Mouse (Mus musculus) heart, embryonic 15.5 days (tissue): ENCODE results near the gene Zfp740. TPM values are rescaled to one million over a fixed set of nuclear protein-coding genes. Genes with fewer than 3 reads are reported as not detected.
A peak's percentile ranks its signal among the peaks of the same experiment; 100 is the strongest.

Experiments
- ATAC-seq: fragments of 200-750 bp; cut with Nextera tagmentation; replicated peaks from 2 replicates; pipeline ENCODE4 v1.8.0; 2017; ENCODE audit warnings: low read depth, moderate TSS enrichment; ENCODE audit not compliant: insufficient number of reproducible peaks, insufficient read depth, low FRiP score
- H3K27ac ChIP-seq: fragments of 300-500 bp; sonication (generic); 2 replicates; pipeline ENCODE4 v1.5.1; 2015; ENCODE audit warnings: mild to moderate bottlenecking, inconsistent platforms
- H3K27me3 ChIP-seq: fragments of 300-500 bp; sonication (generic); 2 replicates; pipeline ENCODE4 v1.6.1; 2015; ENCODE audit warnings: inconsistent platforms
- H3K36me3 ChIP-seq: fragments of 300-500 bp; sonication (generic); 2 replicates; pipeline ENCODE4 v1.6.1; 2015; ENCODE audit warnings: mild to moderate bottlenecking, inconsistent platforms
- H3K4me1 ChIP-seq: fragments of 300-500 bp; sonication (generic); replicated peaks from 2 replicates; pipeline ENCODE4 v1.6.1; 2015; ENCODE audit warnings: inconsistent platforms
- H3K4me2 ChIP-seq: fragments of 300-500 bp; sonication (generic); 2 replicates; pipeline ENCODE4 v1.6.1; 2015; ENCODE audit warnings: inconsistent platforms, mild to moderate bottlenecking, moderate library complexity
- H3K4me3 ChIP-seq: fragments of 300-500 bp; sonication (generic); 2 replicates; pipeline ENCODE4 v1.5.1; 2015; ENCODE audit warnings: mild to moderate bottlenecking, inconsistent platforms
- H3K9ac ChIP-seq: fragments of 300-500 bp; sonication (generic); 2 replicates; pipeline ENCODE4 v1.6.1; 2015; ENCODE audit warnings: mild to moderate bottlenecking, inconsistent platforms
- H3K9me3 ChIP-seq: fragments of 300-500 bp; sonication (generic); replicated peaks from 2 replicates; pipeline ENCODE4 v1.6.1; 2016; ENCODE audit warnings: inconsistent platforms
- WGBS: fragments of 180-500 bp; shearing (Covaris S2); methylation state at CpG from one replicate; pipeline ENCODE4 v1.1.7; 2015; ENCODE audit warnings: mixed read lengths; 5-methylcytosine and 5-hydroxymethylcytosine counted together
- polyA plus RNA-seq: library from polyadenylated mRNA; unstranded; fragments of >200 nt; fragmentation: Nextera tagmentation; extraction: Ambion mirVana; gene quantifications from 2 replicates; pipeline ENCODE4 v1.2.1, GENCODE M21; 2015

Gene Zfp740
- polyA plus RNA-seq, 1 experiment from 2014 or later, result 25.8 TPM

DNA sequence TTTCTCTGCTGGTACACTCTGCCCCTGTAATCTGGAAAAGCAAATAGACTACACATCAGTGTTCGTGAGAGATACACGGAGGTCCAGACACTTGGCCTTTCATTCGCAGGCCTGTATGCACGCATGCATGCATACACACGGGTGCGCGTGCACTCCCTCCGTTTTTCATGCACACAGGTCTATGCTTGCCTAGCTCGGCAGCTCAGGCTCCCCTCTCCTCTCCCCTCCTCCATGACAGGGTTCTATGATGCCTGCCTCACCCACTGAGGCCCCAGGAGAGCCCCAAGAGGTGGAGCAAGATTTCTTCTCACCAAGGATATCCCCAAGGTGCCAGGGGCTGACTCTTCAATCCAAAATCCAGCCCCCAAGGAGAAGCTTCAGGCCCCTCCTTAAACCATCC is 46.9 kb downstream of the Zfp740 start:
- Histone ChIP-seq H3K9me3 (no peaks in the 10 kb centered on the region), H3K9ac (0 out of 2 replicates have a peak overlapping the region, but pooled peaks have one; percentile 40), H3K36me3 (no peaks in the 10 kb centered on the region), H3K4me3 (no peak overlapping the region), H3K4me2 (no peak overlapping the region), H3K4me1 (peaks cover 43% of the 10 kb centered on the region), H3K27me3 (peaks cover 50% of the 10 kb centered on the region), H3K27ac (peak overlapping the region; percentile 96)
- 60% methylated on average over 9 of the region's 9 CpGs for whole genome bisulfite sequencing
- no peak for ATAC-seq

DNA sequence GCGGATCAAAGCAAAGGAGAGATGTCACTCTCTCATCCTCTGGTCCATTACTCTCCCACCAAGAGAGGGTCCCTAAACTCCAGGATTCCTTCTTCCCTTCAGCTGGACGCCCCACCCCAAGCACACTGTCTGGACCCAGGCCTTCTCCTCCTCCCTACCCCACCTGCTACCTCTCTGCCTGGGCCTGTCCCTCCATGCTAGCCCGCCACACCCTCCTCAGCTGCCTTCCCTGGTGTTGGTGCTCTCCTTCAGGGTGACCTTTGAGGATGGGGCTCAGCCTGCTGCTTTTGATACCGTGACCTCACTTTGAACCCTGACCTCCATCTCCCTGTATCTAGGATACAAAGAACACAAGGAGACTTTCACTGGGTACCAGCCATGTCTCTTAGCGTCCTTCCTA is 47.5 kb downstream of the Zfp740 start:
- Histone ChIP-seq H3K27me3 (peaks cover 55% of the 10 kb centered on the region), H3K4me3 (no peak overlapping the region), H3K9ac (no peak overlapping the region), H3K27ac (no peak overlapping the region), H3K4me2 (no peak overlapping the region), H3K4me1 (peaks cover 38% of the 10 kb centered on the region), H3K9me3 (no peaks in the 10 kb centered on the region), H3K36me3 (no peaks in the 10 kb centered on the region)
- no peak for ATAC-seq
- whole genome bisulfite sequencing, result 80% methylated on average over 5 of the region's 5 CpGs

DNA sequence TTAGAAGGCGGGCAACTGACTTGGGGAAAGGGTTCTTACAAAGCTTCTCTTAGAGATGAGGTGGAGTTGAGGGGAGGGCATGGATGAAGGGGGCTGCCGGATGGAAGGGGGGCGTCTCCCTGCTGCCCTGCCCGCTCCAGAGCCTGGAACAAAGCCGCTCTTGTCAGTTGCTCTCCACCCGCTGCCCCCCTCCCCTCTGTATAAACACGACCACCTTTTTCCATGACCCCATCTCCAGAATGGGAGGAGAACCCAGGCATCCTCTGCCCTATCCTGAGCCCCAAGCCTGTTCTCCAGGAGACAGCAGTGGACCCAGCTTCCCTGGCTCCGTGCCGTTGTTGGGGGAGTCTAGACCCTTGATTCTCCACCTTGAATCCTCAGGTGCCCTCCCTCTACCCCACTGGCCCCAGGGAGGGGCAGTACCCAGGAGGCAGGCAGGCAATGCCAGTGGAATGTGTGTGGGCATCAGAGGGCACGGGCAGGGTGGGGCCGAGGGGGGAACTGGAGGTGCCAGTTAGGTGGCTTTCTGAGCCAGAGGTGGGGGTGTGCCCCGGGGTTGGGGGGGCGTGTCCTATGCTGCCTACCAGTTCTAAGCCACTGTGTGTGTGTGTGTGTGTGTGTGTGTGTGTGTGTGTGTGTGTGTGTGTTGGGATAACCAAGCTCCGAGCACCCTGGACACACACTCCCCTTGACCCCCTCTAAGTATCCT is 52.7 kb downstream of the Zfp740 start:
- no peaks in the 10 kb centered on the region for H3K36me3 ChIP-seq
- peaks cover 88% of the 10 kb centered on the region for H3K27me3 ChIP-seq
- no peaks in the 10 kb centered on the region for H3K9me3 ChIP-seq
- 38% methylated on average over 14 of the region's 14 CpGs for WGBS
- H3K9ac ChIP-seq, result no peak overlapping the region
- H3K4me1 ChIP-seq, result peaks cover 24% of the 10 kb centered on the region
- H3K4me3 ChIP-seq, result peak overlapping the region; percentile 63; the same call in 1 of the 2 replicates
- H3K4me2 ChIP-seq, result peak overlapping the region; percentile 96; the same call in 1 of the 2 replicates
- no peak for ATAC-seq
- no peak overlapping the region for H3K27ac ChIP-seq

GRCm38 (mm10) chr15:102256431-102257201 is 53.6 kb downstream of the Zfp740 start:
- peak overlapping the region; percentile 63 for H3K4me3 ChIP-seq
- ATAC-seq, result no peak
- peak overlapping the region; percentile 66 for H3K9ac ChIP-seq
- WGBS, result 8% methylated on average over 22 of the region's 22 CpGs
- H3K4me1 ChIP-seq, result peaks cover 24% of the 10 kb centered on the region
- H3K36me3 ChIP-seq, result no peaks in the 10 kb centered on the region
- no peaks in the 10 kb centered on the region for H3K9me3 ChIP-seq
- H3K27ac ChIP-seq, result peak overlapping the region; percentile 71
- H3K4me2 ChIP-seq, result peak overlapping the region; percentile 96
- H3K27me3 ChIP-seq, result peaks cover 81% of the 10 kb centered on the region

- peak within 1 kb of the TSS; percentile 66 for H3K9ac ChIP-seq
- H3K27ac ChIP-seq, result peak within 1 kb of the TSS; percentile 71
- H3K4me3 ChIP-seq, result peak within 1 kb of the TSS; percentile 63
- H3K9me3 ChIP-seq, result no peaks in the 10 kb centered on the region
- ATAC-seq, result peak; percentile 63
- H3K4me2 ChIP-seq, result peak within 1 kb of the TSS; percentile 96
- peaks cover 24% of the 10 kb centered on the region for H3K4me1 ChIP-seq
- under 1% methylated on average over 41 of the region's 46 CpGs for WGBS
- H3K36me3 ChIP-seq, result no peaks in the 10 kb centered on the region
- H3K27me3 ChIP-seq, result peaks cover 73% of the 10 kb centered on the region
These were observed 54.4 kb downstream of the Zfp740 start, which contains the start of gene Rarg for GRCm38 (mm10) chr15:102257202-102258075. Rarg (minus strand) TSS chr15:102257517.

GRCm38 (mm10) chr15:102258076-102258470 is 55.0 kb downstream of the Zfp740 start:
- Histone ChIP-seq H3K27me3 (peaks cover 76% of the 10 kb centered on the region), H3K36me3 (no peaks in the 10 kb centered on the region), H3K4me2 (peak overlapping the region; percentile 96), H3K9ac (no peak overlapping the region), H3K9me3 (no peaks in the 10 kb centered on the region), H3K4me3 (peak overlapping the region; percentile 63), H3K4me1 (peaks cover 24% of the 10 kb centered on the region), H3K27ac (peak overlapping the region; percentile 71)
- 19% methylated on average over 12 of the region's 12 CpGs for WGBS
- 0 out of 2 replicates have a peak, but pooled peaks have one; percentile 38 for ATAC-seq

DNA sequence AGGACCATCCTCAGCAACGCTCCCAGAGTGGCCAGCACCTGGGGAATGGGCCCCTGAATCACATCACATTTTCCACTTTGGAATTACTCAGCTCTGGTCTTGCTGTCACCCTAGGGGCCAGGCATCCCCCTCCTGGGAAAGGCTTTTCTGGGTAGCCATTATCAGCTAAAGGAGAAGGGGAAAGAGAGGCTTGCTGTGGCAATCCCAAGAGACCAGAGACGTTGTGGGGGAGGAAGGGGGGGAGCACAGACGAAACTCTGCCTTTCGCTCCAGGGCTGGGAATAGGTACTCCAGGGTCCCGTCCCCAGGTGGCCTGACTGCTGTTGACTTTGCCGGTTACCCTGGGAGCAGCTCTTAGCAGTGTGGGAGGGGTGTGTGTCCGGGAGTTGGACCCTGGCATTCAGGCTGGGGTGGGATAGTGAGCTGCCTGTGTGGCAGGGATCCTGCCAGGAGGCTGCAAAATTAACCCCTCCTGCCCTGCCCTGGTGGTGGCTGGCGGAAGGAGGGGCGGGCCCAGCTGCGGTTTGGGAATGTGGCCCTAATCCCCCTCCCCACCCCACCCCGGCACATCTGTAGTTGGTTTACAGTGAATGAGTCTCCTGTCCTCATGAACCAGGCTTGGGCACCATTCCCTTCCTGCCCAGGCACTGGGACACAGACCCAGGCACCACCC is 55.7 kb downstream of the Zfp740 start:
- Histone ChIP-seq H3K27ac (peak overlapping the region; percentile 71), H3K27me3 (peaks cover 72% of the 10 kb centered on the region), H3K4me3 (peak overlapping the region; percentile 63; the same call in 1 of the 2 replicates), H3K36me3 (no peaks in the 10 kb centered on the region), H3K9me3 (no peaks in the 10 kb centered on the region), H3K4me2 (peak overlapping the region; percentile 96; the same call in 1 of the 2 replicates), H3K9ac (no peak overlapping the region), H3K4me1 (peaks cover 24% of the 10 kb centered on the region)
- ATAC-seq, result no peak
- 28% methylated on average over 9 of the region's 11 CpGs for WGBS

DNA sequence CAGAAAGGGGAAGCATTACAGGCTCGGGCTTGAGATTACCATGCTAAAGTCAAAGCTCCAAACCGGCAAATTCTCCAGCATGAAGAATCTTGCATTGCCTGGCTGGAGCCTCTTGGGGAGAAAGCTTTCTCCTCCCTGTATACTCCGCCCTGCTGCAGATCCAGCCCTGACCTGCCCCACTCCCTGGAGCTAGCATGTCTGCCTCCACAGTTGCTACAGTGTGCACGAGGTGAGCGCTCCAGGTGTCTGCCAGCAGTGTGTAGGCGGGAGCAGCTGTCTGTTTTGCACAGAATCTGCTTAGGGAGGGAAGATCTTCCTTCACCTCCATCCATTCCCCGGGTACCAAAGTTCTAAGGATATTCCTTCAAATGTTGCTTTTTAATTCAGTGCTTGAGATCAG is 59.5 kb downstream of the Zfp740 start:
- H3K36me3 ChIP-seq, result no peaks in the 10 kb centered on the region
- H3K4me1 ChIP-seq, result peaks cover 15% of the 10 kb centered on the region
- no peaks in the 10 kb centered on the region for H3K9me3 ChIP-seq
- peaks cover 36% of the 10 kb centered on the region for H3K27me3 ChIP-seq
- ATAC-seq, result no peak
- no peak overlapping the region for H3K9ac ChIP-seq
- H3K4me3 ChIP-seq, result no peak overlapping the region
- H3K27ac ChIP-seq, result no peak overlapping the region
- 40% methylated on average over 7 of the region's 7 CpGs for WGBS
- H3K4me2 ChIP-seq, result no peak overlapping the region

DNA sequence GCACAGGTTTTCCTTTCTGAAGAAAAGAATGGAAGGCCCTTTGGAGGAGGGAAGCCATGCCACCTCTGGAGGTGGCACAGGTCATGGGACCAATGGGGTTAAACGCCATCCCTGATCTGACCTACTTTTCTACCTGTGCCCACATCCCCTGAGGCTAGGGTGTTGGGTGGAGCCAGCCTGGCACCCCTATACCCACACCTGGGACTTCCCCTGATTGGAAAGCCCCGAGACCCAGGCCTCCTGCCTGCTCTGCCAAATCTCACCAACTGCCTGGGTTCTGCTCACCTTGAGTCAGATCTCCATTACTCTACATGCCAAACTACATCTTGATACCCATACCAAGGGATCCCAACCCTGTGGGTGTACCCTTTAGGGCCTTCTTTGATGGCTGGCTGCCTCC is 60.0 kb downstream of the Zfp740 start:
- Histone ChIP-seq H3K4me3 (no peak overlapping the region), H3K9me3 (no peaks in the 10 kb centered on the region), H3K36me3 (no peaks in the 10 kb centered on the region), H3K27ac (no peak overlapping the region), H3K4me1 (peaks cover 10% of the 10 kb centered on the region), H3K27me3 (peaks cover 31% of the 10 kb centered on the region), H3K9ac (no peak overlapping the region), H3K4me2 (no peak overlapping the region)
- 77% methylated on average over 2 of the region's 2 CpGs for WGBS
- no peak for ATAC-seq
